Mouse (Mus musculus) layer of hippocampus, postnatal 25 days (tissue): ENCODE data around the gene Cntnap1. TPM values are rescaled to one million over a fixed set of nuclear protein-coding genes. Genes with fewer than 3 reads are reported as not detected.

Experiments
- DNase-seq, 2 experiments: peaks; one replicate each; pipeline ENCODE4 v3.0.0; 2022; ENCODE audit warnings: mixed read lengths in 2 of 2, low spot score in 1 of 2; ENCODE audit errors: extremely low spot score in 1 of 2
- total RNA-seq, 2 experiments: library from RNA; stranded (reverse); gene quantifications; 2 replicates each; pipeline ENCODE4 v1.2.3; 2021

The Cntnap1 gene
- total RNA-seq, 2 experiments from 2014 or later: 158 to 169 TPM

- no peak for DNase-seq
Measured at GRCm38 (mm10) chr11:101182771-101183517, 12.6 kb downstream of the Cntnap1 start.

DNA sequence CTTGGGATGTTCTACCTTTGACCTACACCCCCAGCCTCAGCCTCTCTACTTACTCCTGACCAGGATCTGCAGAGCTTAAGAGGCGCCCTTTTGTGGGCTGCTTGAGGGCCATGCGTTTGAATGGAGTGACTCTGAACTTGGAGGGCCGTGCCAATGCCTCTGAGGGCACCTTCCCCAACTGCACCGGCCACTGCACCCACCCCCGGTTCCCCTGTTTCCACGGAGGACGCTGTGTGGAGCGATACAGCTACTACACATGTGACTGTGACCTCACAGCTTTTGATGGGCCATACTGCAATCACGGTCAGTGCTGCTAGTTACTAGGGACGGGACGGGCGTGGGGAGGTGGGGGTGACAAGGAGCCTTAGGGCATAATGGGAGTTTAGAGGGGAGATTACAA is 14.7 kb downstream of the Cntnap1 start:
- no peak for DNase-seq

DNA sequence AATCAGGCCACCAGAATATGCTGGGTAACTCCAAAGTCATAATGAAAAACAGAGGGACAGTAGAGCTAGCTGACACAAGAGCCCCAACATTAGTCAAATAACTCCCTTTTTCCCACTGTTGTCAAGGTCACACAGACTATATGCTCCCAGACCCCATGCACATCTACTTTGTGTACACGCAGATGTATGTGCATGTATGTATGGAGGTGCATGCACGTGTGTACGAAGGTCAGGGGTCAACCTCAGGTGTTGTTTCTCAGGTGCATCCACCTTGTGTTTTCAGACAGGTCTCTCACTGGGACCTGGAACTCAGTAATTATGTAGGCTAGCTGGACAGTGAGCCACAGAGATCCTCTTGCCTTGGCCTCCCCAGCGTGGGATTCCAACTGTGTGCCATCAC is 15.1 kb downstream of the Cntnap1 start:
- no peak for DNase-seq

- DNase-seq: no peak
Measured at GRCm38 (mm10) chr11:101186526-101187247, 16.4 kb downstream of the Cntnap1 start.

GRCm38 (mm10) chr11:101187541-101187940 is 17.2 kb downstream of the Cntnap1 start:
- no peak for DNase-seq

- no peak for DNase-seq
Measured at GRCm38 (mm10) chr11:101188166-101188805, 18.0 kb downstream of the Cntnap1 start.

GRCm38 (mm10) chr11:101189495-101190180 is 19.3 kb downstream of the Cntnap1 start:
- peak in 1 of 2 experiments; percentile 31 for DNase-seq

DNA sequence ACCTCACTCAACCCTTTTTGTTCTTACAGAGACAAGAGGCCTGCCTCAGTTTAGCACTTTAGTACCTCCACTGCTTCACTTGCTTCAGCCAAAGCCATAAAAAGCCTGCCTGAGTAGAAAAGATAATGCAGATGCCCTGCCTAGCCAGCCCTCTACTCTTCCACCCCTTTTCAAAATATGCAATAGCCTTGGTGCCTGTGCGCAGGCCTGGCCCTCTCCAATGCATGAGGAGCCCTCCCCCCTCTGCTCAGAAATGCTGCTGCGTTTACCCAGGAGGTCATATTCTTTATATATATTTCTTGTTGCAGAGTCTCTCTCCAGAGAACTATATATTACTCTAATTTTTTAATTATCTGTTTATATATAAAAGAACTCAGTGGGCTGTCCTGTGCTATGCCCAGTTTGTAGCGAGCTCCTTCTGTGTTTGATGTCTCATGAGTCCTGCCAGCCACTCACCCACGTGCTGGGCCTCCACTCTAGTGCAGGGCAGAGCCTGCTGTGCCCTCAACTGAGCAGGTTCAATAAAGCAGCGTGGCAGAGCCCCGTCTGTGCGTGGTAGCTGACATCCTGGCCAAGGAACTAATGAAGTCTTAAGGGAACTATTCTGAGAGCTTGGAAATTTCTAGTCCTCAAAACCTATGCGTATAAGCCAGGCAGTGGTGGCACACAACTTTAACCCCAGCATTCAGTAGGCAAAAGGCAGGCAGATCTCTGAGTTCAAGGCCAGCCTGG is 20.0 kb downstream of the Cntnap1 start:
- peak in 1 of 2 experiments; percentile 25 for DNase-seq

GRCm38 (mm10) chr11:101190913-101191907 is 20.9 kb downstream of the Cntnap1 start:
- no peak for DNase-seq

- DNase-seq: no peak
Measured at GRCm38 (mm10) chr11:101191919-101192470, 21.7 kb downstream of the Cntnap1 start.

GRCm38 (mm10) chr11:101192646-101193045 is 22.3 kb downstream of the Cntnap1 start:
- DNase-seq: no peak

DNA sequence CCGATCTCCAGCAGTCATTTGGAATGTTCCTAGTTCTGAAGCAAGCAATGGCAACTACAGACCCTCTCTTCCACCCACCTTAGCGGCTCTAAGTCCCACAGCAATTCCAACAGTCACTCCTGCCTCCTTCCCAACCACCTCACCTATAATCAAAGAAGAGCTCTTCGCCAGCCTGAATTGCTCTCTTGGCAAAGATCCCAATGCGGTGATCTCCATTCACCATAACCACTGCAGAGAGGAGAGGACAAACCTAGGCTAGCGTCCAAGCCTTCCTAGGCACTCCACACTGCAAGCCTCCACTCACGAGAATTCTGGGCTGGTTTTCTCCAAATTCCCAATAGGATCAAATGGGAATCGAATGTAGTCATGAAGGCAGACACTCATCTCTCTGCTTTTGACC is 22.8 kb downstream of the Cntnap1 start:
- DNase-seq: no peak

DNA sequence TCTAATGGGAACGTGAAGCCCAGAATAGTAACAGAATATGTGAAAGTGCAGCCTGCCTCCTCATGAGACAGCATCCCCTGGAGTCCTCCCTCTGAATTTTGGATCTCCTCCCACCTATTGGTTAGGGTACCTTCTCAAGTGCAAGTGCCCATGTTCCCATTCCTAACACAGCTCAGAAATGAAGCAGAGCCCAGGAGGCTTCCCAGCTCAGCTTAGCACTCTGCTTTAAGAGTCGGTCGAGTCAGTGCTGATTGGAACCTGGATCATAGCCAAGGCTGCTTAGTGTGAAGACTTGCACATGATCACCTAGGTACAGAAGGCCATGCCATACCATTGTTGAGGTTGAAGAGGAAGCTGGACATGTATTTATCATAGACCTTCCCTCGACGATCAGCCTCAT is 23.8 kb downstream of the Cntnap1 start:
- DNase-seq: no peak

GRCm38 (mm10) chr11:101194643-101195042 is 24.3 kb downstream of the Cntnap1 start:
- DNase-seq: no peak

DNA sequence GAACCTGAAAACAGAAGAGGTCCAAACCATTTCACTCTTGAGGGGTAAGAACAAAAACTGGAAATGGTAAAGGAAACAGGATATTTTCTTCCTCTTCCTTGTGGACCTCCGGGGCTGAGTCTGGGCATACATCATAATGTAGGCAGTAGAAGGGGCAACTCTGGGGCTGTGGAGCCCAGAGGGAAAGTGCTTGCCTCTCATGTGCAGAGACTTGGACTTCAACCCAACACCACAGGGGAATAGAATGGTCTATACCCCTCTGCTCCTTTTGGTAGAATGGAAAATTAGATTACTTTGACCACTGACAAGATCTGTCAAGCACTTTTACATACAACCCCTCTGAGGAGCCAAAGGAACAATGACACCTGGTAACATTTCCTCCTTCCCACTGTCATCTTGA is 24.8 kb downstream of the Cntnap1 start:
- no peak for DNase-seq

- DNase-seq: no peak
Measured at GRCm38 (mm10) chr11:101195571-101195970, 25.2 kb downstream of the Cntnap1 start.

DNA sequence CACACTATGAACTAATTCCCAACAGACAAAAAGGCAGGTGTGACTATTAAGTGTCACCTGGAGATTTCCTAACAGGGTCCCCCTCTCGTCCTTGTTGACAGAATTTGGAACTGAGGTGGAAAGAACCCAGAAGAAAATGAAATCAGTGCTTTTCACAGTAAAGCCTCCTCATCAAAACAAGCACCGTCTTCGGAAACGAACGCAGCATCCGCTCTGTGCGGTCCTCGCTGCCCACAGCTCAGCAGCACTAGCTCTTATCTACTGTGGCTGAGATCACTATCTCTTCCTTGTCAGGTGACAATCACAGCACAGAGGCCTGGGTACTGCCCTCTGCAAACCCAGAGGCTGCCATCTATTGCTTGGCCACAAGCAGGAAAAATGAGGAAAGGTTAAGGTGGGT is 25.9 kb downstream of the Cntnap1 start:
- no peak for DNase-seq

- no peak for DNase-seq
Measured at GRCm38 (mm10) chr11:101199555-101199954, 29.2 kb downstream of the Cntnap1 start.

GRCm38 (mm10) chr11:101200986-101201385 is 30.7 kb downstream of the Cntnap1 start:
- no peak for DNase-seq
